Mouse (Mus musculus): Measurements from ENCODE around the gene Zfp287. TPM values are rescaled to one million over a fixed set of nuclear protein-coding genes. Genes with fewer than 3 reads are reported as not detected.

Gene Zfp287
- polyA plus RNA-seq, 1 experiment from 2014 or later, result 14.6 TPM

- peak overlapping the region; percentile 86 for H3K9ac ChIP-seq (ENCODE audit: low read length)
- H3K4me1 ChIP-seq (replicated peaks; ENCODE audit: control insufficient read depth, insufficient read depth, low read length), result peaks cover 7% of the 10 kb centered on the region; the same call in 1 of the 2 replicates
- H3K27me3 ChIP-seq (ENCODE audit: control insufficient read depth, insufficient read depth, low read length), result no peaks in the 10 kb centered on the region
- DNase-seq (ENCODE audit: low spot score) (no peak), ATAC-seq (replicated peaks; ENCODE audit: low FRiP score) (no peak)
- WGBS, result 8% methylated on average over 5 of the region's 5 CpGs
- no peaks in the 10 kb centered on the region for H3K9me3 ChIP-seq (ENCODE audit: control insufficient read depth, low read length)
- H3K27ac ChIP-seq (ENCODE audit: low read depth, low read length), result peak overlapping the region; percentile 84; the same call in 1 of the 2 replicates
- peak overlapping the region; percentile 62 for H3K4me2 ChIP-seq (ENCODE audit: low read depth, low read length, severe bottlenecking)
- peaks cover 2% of the 10 kb centered on the region; the same call in 1 of the 2 replicates for H3K36me3 ChIP-seq (ENCODE audit: control insufficient read depth, insufficient read depth, low read length)
- H3K4me3 ChIP-seq (ENCODE audit: low read depth, low read length), result peak overlapping the region; percentile 74
Measured at GRCm38 (mm10) chr11:62732022-62732387, 300 bp upstream of the Zfp287 start.

GRCm38 (mm10) chr11:62728276-62728675 is 3.4 kb downstream of the Zfp287 start:
- H3K36me3 ChIP-seq (ENCODE audit: control insufficient read depth, insufficient read depth, low read length), result peaks cover 6% of the 10 kb centered on the region; the same call in 1 of the 2 replicates
- ATAC-seq (replicated peaks; ENCODE audit: low FRiP score), result no peak

DNA sequence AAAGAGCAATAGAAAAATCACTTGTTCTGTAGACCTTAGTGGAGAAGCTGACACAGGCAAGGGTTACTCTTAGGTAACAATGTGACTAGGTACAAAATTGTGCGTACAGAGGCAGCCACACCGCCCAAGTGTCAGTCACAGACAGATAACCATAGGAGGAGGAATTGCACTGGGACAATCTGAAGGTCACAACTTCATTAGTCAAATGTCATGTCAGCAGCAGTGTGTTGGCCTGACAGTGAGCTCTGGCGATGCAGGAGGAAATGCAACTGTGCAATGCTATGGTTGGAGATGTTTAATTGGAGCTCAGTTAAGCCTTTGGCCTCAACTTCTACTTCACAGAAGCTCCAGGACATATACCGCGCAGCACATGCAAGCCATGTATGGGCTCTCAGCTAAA is 21.0 kb downstream of the Zfp287 start:
- H3K36me3 ChIP-seq (ENCODE audit: control insufficient read depth, insufficient read depth, low read length), result peaks cover 10% of the 10 kb centered on the region; the same call in 1 of the 2 replicates
- 93% methylated on average over 5 of the region's 5 CpGs for WGBS

More at GRCm38 (mm10) chr11:62728276-62728675, 3.4 kb downstream of the Zfp287 start:
- no peak for DNase-seq (ENCODE audit: low spot score)
- H3K9ac ChIP-seq (ENCODE audit: low read length), result no peak overlapping the region
- no peak overlapping the region for H3K4me2 ChIP-seq (ENCODE audit: low read depth, low read length, severe bottlenecking)
- 92% methylated on average over 8 of the region's 8 CpGs for WGBS
- peaks cover 7% of the 10 kb centered on the region; the same call in 1 of the 2 replicates for H3K4me1 ChIP-seq (replicated peaks; ENCODE audit: control insufficient read depth, insufficient read depth, low read length)
- H3K4me3 ChIP-seq (ENCODE audit: low read depth, low read length), result no peak overlapping the region
- no peak overlapping the region for H3K27ac ChIP-seq (ENCODE audit: low read depth, low read length)
- H3K9me3 ChIP-seq (ENCODE audit: control insufficient read depth, low read length), result no peaks in the 10 kb centered on the region
- no peaks in the 10 kb centered on the region for H3K27me3 ChIP-seq (ENCODE audit: control insufficient read depth, insufficient read depth, low read length)

DNA sequence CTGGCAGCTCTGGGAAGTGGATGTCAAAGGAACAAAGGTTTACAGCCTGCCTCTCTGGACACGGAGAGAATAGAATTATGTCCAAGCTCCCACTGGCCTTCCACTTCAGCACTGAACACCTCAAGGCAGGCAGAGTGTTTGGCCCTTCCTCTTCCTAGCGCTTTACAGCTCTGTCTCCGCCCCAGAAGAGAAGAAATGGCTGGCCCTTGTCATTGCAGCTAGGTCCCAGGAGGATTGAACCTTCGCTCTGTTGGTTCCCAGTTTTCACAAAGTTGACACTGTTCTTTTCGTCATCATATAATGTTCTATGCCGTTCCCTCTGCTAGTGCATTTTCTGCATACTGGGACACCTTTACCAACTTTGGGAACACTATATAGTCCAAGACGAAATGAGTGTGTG is 23.5 kb downstream of the Zfp287 start:
- H3K4me1 ChIP-seq (replicated peaks; ENCODE audit: control insufficient read depth, insufficient read depth, low read length), result no peaks in the 10 kb centered on the region
- H3K4me2 ChIP-seq (ENCODE audit: low read depth, low read length, severe bottlenecking), result no peak overlapping the region
- H3K36me3 ChIP-seq (ENCODE audit: control insufficient read depth, insufficient read depth, low read length), result no peaks in the 10 kb centered on the region; the same call in 1 of the 2 replicates
- no peak for ATAC-seq (replicated peaks; ENCODE audit: low FRiP score)
- H3K9me3 ChIP-seq (ENCODE audit: control insufficient read depth, low read length), result no peaks in the 10 kb centered on the region
- 84% methylated on average over 7 of the region's 7 CpGs for WGBS
- no peak for DNase-seq (ENCODE audit: low spot score)
- no peaks in the 10 kb centered on the region for H3K27me3 ChIP-seq (ENCODE audit: control insufficient read depth, insufficient read depth, low read length)
- H3K4me3 ChIP-seq (ENCODE audit: low read depth, low read length), result no peak overlapping the region
- H3K27ac ChIP-seq (ENCODE audit: low read depth, low read length), result no peak overlapping the region
- H3K9ac ChIP-seq (ENCODE audit: low read length), result no peak overlapping the region

More for the DNA sequence above, 21.0 kb downstream of the Zfp287 start:
- ATAC-seq (replicated peaks; ENCODE audit: low FRiP score) (no peak), DNase-seq (ENCODE audit: low spot score) (no peak)
- no peaks in the 10 kb centered on the region for H3K4me1 ChIP-seq (replicated peaks; ENCODE audit: control insufficient read depth, insufficient read depth, low read length)
- no peak overlapping the region for H3K4me3 ChIP-seq (ENCODE audit: low read depth, low read length)
- no peaks in the 10 kb centered on the region for H3K27me3 ChIP-seq (ENCODE audit: control insufficient read depth, insufficient read depth, low read length)
- H3K9me3 ChIP-seq (ENCODE audit: control insufficient read depth, low read length), result no peaks in the 10 kb centered on the region
- H3K9ac ChIP-seq (ENCODE audit: low read length), result no peak overlapping the region
- no peak overlapping the region for H3K27ac ChIP-seq (ENCODE audit: low read depth, low read length)
- H3K4me2 ChIP-seq (ENCODE audit: low read depth, low read length, severe bottlenecking), result no peak overlapping the region

DNA sequence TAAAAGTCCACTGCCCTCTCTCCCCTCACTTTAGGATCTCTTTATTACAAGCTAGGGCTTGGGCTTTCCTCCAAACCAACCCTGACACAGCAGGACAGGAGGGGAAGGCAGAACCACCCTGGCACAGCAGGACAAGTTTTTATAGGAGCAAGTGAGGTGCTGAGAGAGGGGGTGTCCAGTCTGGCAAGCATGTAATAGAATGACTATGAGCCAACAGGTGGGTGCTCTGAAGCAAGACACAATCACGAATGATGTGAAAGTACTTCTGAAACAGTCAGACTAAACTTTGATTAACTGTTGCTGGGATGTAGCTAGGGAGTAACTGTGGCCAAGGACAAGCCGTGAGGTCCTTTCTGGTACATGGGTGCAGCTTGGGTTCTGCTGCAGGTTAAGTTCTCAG is 25.6 kb downstream of the Zfp287 start:
- Histone ChIP-seq H3K4me1 (replicated peaks; ENCODE audit: control insufficient read depth, insufficient read depth, low read length) (no peaks in the 10 kb centered on the region), H3K4me3 (ENCODE audit: low read depth, low read length) (no peak overlapping the region), H3K9ac (ENCODE audit: low read length) (no peak overlapping the region), H3K27me3 (ENCODE audit: control insufficient read depth, insufficient read depth, low read length) (no peaks in the 10 kb centered on the region), H3K4me2 (ENCODE audit: low read depth, low read length, severe bottlenecking) (no peak overlapping the region), H3K27ac (ENCODE audit: low read depth, low read length) (no peak overlapping the region), H3K36me3 (ENCODE audit: control insufficient read depth, insufficient read depth, low read length) (no peaks in the 10 kb centered on the region), H3K9me3 (ENCODE audit: control insufficient read depth, low read length) (no peaks in the 10 kb centered on the region)
- ATAC-seq (replicated peaks; ENCODE audit: low FRiP score) (no peak), DNase-seq (ENCODE audit: low spot score) (no peak)
- WGBS, result 89% methylated on average over 2 of the region's 2 CpGs

DNA sequence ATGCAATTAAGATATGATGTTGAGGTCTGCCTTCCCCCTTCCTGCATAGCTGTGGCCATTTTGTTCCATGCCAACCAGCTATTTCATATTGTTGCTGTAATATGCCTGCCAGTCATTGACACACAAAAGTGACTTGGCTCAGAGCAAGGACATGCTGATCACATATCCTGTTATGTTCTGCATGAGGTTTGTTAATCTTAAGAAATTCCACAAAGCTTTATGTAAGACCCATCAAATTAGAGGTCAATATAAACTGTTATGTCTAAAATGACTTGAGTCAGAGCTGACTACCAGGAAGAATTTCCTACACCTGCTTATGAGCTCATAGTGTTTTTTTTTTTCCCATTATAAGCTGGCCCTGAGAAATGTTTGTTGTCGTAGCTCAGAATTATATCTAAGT is 30.5 kb downstream of the Zfp287 start:
- ATAC-seq (replicated peaks; ENCODE audit: low FRiP score) (no peak), DNase-seq (ENCODE audit: low spot score) (no peak)
- Histone ChIP-seq H3K27me3 (ENCODE audit: control insufficient read depth, insufficient read depth, low read length) (no peaks in the 10 kb centered on the region), H3K9me3 (ENCODE audit: control insufficient read depth, low read length) (no peaks in the 10 kb centered on the region), H3K4me1 (replicated peaks; ENCODE audit: control insufficient read depth, insufficient read depth, low read length) (no peaks in the 10 kb centered on the region), H3K4me3 (ENCODE audit: low read depth, low read length) (no peak overlapping the region), H3K27ac (ENCODE audit: low read depth, low read length) (no peak overlapping the region), H3K9ac (ENCODE audit: low read length) (no peak overlapping the region), H3K4me2 (ENCODE audit: low read depth, low read length, severe bottlenecking) (no peak overlapping the region), H3K36me3 (ENCODE audit: control insufficient read depth, insufficient read depth, low read length) (no peaks in the 10 kb centered on the region)
- WGBS, result 89% methylated on average over 1 of the region's 1 CpGs

GRCm38 (mm10) chr11:62699749-62700148 is 32.0 kb downstream of the Zfp287 start:
- no peak overlapping the region for H3K4me2 ChIP-seq (ENCODE audit: low read depth, low read length, severe bottlenecking)
- H3K27me3 ChIP-seq (ENCODE audit: control insufficient read depth, insufficient read depth, low read length), result no peaks in the 10 kb centered on the region
- no peaks in the 10 kb centered on the region for H3K9me3 ChIP-seq (ENCODE audit: control insufficient read depth, low read length)
- no peak for ATAC-seq (replicated peaks; ENCODE audit: low FRiP score)
- no peak for DNase-seq (ENCODE audit: low spot score)
- 74% methylated on average over 4 of the region's 4 CpGs for WGBS
- H3K36me3 ChIP-seq (ENCODE audit: control insufficient read depth, insufficient read depth, low read length), result no peaks in the 10 kb centered on the region
- no peak overlapping the region for H3K27ac ChIP-seq (ENCODE audit: low read depth, low read length)
- no peak overlapping the region for H3K4me3 ChIP-seq (ENCODE audit: low read depth, low read length)
- H3K4me1 ChIP-seq (replicated peaks; ENCODE audit: control insufficient read depth, insufficient read depth, low read length), result no peaks in the 10 kb centered on the region
- no peak overlapping the region for H3K9ac ChIP-seq (ENCODE audit: low read length)

DNA sequence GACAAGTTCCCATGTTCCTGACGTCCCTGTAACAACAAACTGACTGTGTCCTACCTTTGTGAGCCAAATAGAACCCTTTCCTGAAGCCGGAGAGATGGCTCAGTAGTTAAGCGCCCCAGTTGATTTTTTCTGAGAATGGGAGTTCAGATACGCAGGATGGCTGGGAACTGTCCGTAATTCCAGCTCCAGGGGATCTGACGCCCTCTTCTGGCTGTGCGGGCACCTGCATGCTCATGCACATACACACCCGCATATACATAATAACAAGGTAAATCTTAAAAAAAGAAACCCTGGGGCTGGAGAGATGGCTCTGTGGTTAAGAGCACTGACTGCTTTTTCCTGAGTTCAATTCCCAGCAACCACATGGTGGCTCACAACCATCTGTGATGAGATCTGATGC is 36.6 kb downstream of the Zfp287 start:
- 92% methylated on average over 8 of the region's 8 CpGs for WGBS
- no peaks in the 10 kb centered on the region for H3K27me3 ChIP-seq (ENCODE audit: control insufficient read depth, insufficient read depth, low read length)
- ATAC-seq (replicated peaks; ENCODE audit: low FRiP score) (no peak), DNase-seq (ENCODE audit: low spot score) (no peak)
- H3K27ac ChIP-seq (ENCODE audit: low read depth, low read length), result no peak overlapping the region
- no peaks in the 10 kb centered on the region for H3K9me3 ChIP-seq (ENCODE audit: control insufficient read depth, low read length)
- no peak overlapping the region for H3K4me2 ChIP-seq (ENCODE audit: low read depth, low read length, severe bottlenecking)
- no peaks in the 10 kb centered on the region for H3K36me3 ChIP-seq (ENCODE audit: control insufficient read depth, insufficient read depth, low read length)
- no peaks in the 10 kb centered on the region for H3K4me1 ChIP-seq (replicated peaks; ENCODE audit: control insufficient read depth, insufficient read depth, low read length)
- no peak overlapping the region for H3K9ac ChIP-seq (ENCODE audit: low read length)
- H3K4me3 ChIP-seq (ENCODE audit: low read depth, low read length), result no peak overlapping the region
